Mouse (Mus musculus): ENCODE results near the gene Nrn1.

Gene Nrn1

GRCm38 (mm10) chr13:36724533-36725470 is 10.1 kb downstream of the Nrn1 start:
- DNase-seq (ENCODE audit: low read depth) = no peak

GRCm38 (mm10) chr13:36723726-36724300 is 11.1 kb downstream of the Nrn1 start:
- no peak for DNase-seq (ENCODE audit: low read depth)

GRCm38 (mm10) chr13:36722309-36722708 is 12.6 kb downstream of the Nrn1 start:
- no peak for DNase-seq (ENCODE audit: low read depth)

GRCm38 (mm10) chr13:36720297-36721017 is 14.5 kb downstream of the Nrn1 start:
- no peak for DNase-seq (ENCODE audit: low read depth)

GRCm38 (mm10) chr13:36717376-36717775 is 17.6 kb downstream of the Nrn1 start:
- DNase-seq (ENCODE audit: low read depth) = no peak

- DNase-seq (ENCODE audit: low read depth) = no peak
These were observed 18.2 kb downstream of the Nrn1 start for GRCm38 (mm10) chr13:36716708-36717107.

GRCm38 (mm10) chr13:36714101-36714500 is 20.8 kb downstream of the Nrn1 start:
- DNase-seq (ENCODE audit: low read depth) = no peak

- no peak for DNase-seq (ENCODE audit: low read depth)
These were observed 27.7 kb downstream of the Nrn1 start for GRCm38 (mm10) chr13:36707088-36707690.

GRCm38 (mm10) chr13:36696351-36696771 is 38.6 kb downstream of the Nrn1 start:
- DNase-seq (ENCODE audit: low read depth) = peak; percentile 98

GRCm38 (mm10) chr13:36695516-36696201 is 39.3 kb downstream of the Nrn1 start:
- peak; percentile 97 for DNase-seq (ENCODE audit: low read depth)

GRCm38 (mm10) chr13:36683581-36683980 is 51.4 kb downstream of the Nrn1 start:
- no peak for DNase-seq (ENCODE audit: low read depth)

- DNase-seq (ENCODE audit: low read depth) = peak; percentile 61
These were observed 54.1 kb downstream of the Nrn1 start for GRCm38 (mm10) chr13:36680690-36681355.

GRCm38 (mm10) chr13:36679345-36679744 is 55.6 kb downstream of the Nrn1 start:
- DNase-seq (ENCODE audit: low read depth) = peak; percentile 50

All from 416B (cell line).